Mouse (Mus musculus) intestine, embryonic 14.5 days (tissue): ENCODE data around the gene Slc22a5. TPM values are rescaled to one million over a fixed set of nuclear protein-coding genes. Genes with fewer than 3 reads are reported as not detected.
"Not testable (repeated sequence)": the region's sequence is repeated elsewhere in the genome, so short reads cannot be mapped to it uniquely, and the experiment has no call there.

ENCODE experiments used
- ATAC-seq: fragments of 200-750 bp; cut with Nextera tagmentation; replicated peaks from 2 replicates; pipeline ENCODE4 v1.8.0; 2017; ENCODE audit warnings: low read depth, moderate number of reproducible peaks, moderate TSS enrichment, moderate library complexity; ENCODE audit not compliant: low FRiP score, low TSS enrichment
- DNase-seq: peaks from one replicate; pipeline ENCODE4 v3.0.0-alpha.2; 2018; ENCODE audit warnings: low spot score
- H3K27ac ChIP-seq: fragments of 300-500 bp; sonication (generic); 2 replicates; pipeline ENCODE4 v1.5.1; 2014; ENCODE audit warnings: low read depth, mild to moderate bottlenecking, control low read depth
- H3K27me3 ChIP-seq: fragments of 300-500 bp; sonication (generic); replicated peaks from 2 replicates; pipeline ENCODE4 v1.6.1; 2014; ENCODE audit warnings: low read length, control low read depth; ENCODE audit not compliant: control insufficient read depth, insufficient read depth
- H3K36me3 ChIP-seq: fragments of 300-500 bp; sonication (generic); 2 replicates; pipeline ENCODE4 v1.6.1; 2014; ENCODE audit warnings: low read length, control low read depth; ENCODE audit not compliant: control insufficient read depth, insufficient read depth
- H3K4me1 ChIP-seq: fragments of 300-500 bp; sonication (generic); replicated peaks from 2 replicates; pipeline ENCODE4 v1.6.1; 2014; ENCODE audit warnings: low read length, control low read depth, mixed read lengths; ENCODE audit not compliant: control insufficient read depth, insufficient read depth
- H3K4me2 ChIP-seq: fragments of 300-500 bp; sonication (generic); 2 replicates; pipeline ENCODE4 v1.6.1; 2014; ENCODE audit warnings: low read length
- H3K4me3 ChIP-seq: fragments of 300-500 bp; sonication (generic); 2 replicates; pipeline ENCODE4 v1.5.1; 2014; ENCODE audit warnings: low read depth, low read length, control low read depth, mixed read lengths
- H3K9ac ChIP-seq: fragments of 300-500 bp; sonication (generic); 2 replicates; pipeline ENCODE4 v1.6.1; 2014; ENCODE audit warnings: mild to moderate bottlenecking, low read length
- H3K9me3 ChIP-seq: fragments of 300-500 bp; sonication (generic); 2 replicates; pipeline ENCODE4 v1.6.1; 2016; ENCODE audit warnings: low read length, control low read depth; ENCODE audit not compliant: control insufficient read depth
- WGBS: fragments of 180-500 bp; shearing (Covaris S2); extraction: QIAGEN DNeasy Blood & Tissue Kit; methylation state at CpG from one replicate; pipeline ENCODE4 v1.1.7; 2014; 5-methylcytosine and 5-hydroxymethylcytosine counted together
- polyA plus RNA-seq: library from polyadenylated mRNA; unstranded; fragments of >200 nt; fragmentation: Nextera tagmentation; extraction: Ambion mirVana; gene quantifications from 2 replicates; pipeline ENCODE4 v1.2.1, GENCODE M21; 2014

Gene Slc22a5
- polyA plus RNA-seq, 1 experiment from 2014 or later = 9.4 TPM

- no peaks in the 10 kb centered on the region for H3K27me3 ChIP-seq
- DNase-seq = no peak
- H3K27ac ChIP-seq = no peak overlapping the region
- H3K4me3 ChIP-seq = no peak overlapping the region
- no peaks in the 10 kb centered on the region for H3K9me3 ChIP-seq
- no peak for ATAC-seq
- H3K4me1 ChIP-seq = peaks cover 26% of the 10 kb centered on the region
- H3K9ac ChIP-seq = no peak overlapping the region
- 59% methylated on average over 9 of the region's 9 CpGs for WGBS
- H3K4me2 ChIP-seq = no peak overlapping the region
- H3K36me3 ChIP-seq = no peaks in the 10 kb centered on the region
Observed at GRCm38 (mm10) chr11:53892716-53893416, 1.4 kb upstream of the Slc22a5 start.

GRCm38 (mm10) chr11:53890906-53891504 lies 455 bp downstream of the Slc22a5 start:
- peak overlapping the region; percentile 52 for H3K9ac ChIP-seq
- 2% methylated on average over 33 of the region's 33 CpGs for WGBS
- peak overlapping the region; percentile 60 for H3K4me3 ChIP-seq
- H3K27me3 ChIP-seq = no peaks in the 10 kb centered on the region
- no peaks in the 10 kb centered on the region for H3K9me3 ChIP-seq
- peaks cover 26% of the 10 kb centered on the region for H3K4me1 ChIP-seq
- H3K27ac ChIP-seq = peak overlapping the region; percentile 54
- no peak for DNase-seq
- peak overlapping the region; percentile 94 for H3K4me2 ChIP-seq
- no peaks in the 10 kb centered on the region for H3K36me3 ChIP-seq
- peak; percentile 37 for ATAC-seq

- Histone ChIP-seq H3K4me3 (no peak overlapping the region), H3K4me2 (peak overlapping the region; percentile 94), H3K36me3 (no peaks in the 10 kb centered on the region), H3K27me3 (no peaks in the 10 kb centered on the region), H3K9me3 (no peaks in the 10 kb centered on the region), H3K4me1 (peaks cover 26% of the 10 kb centered on the region), H3K9ac (no peak overlapping the region), H3K27ac (no peak overlapping the region)
- DNase-seq = no peak
- ATAC-seq = no peak
- WGBS = 87% methylated on average over 2 of the region's 2 CpGs
Observed at GRCm38 (mm10) chr11:53890225-53890624, 1.2 kb downstream of the Slc22a5 start.

- peaks cover 26% of the 10 kb centered on the region for H3K4me1 ChIP-seq
- no peaks in the 10 kb centered on the region for H3K9me3 ChIP-seq
- H3K4me2 ChIP-seq = peak overlapping the region; percentile 14
- DNase-seq = no peak
- ATAC-seq = no peak
- H3K36me3 ChIP-seq = no peaks in the 10 kb centered on the region; the same call in 1 of the 2 replicates
- 23% methylated on average over 4 of the region's 4 CpGs for WGBS
- no peak overlapping the region for H3K9ac ChIP-seq
- H3K4me3 ChIP-seq = no peak overlapping the region
- H3K27ac ChIP-seq = no peak overlapping the region
- no peaks in the 10 kb centered on the region for H3K27me3 ChIP-seq
Observed at GRCm38 (mm10) chr11:53889091-53889645, 2.3 kb downstream of the Slc22a5 start.

GRCm38 (mm10) chr11:53888242-53888641 lies 3.2 kb downstream of the Slc22a5 start:
- Histone ChIP-seq H3K9ac (no peak overlapping the region), H3K27ac (no peak overlapping the region), H3K4me3 (no peak overlapping the region), H3K4me1 (peaks cover 26% of the 10 kb centered on the region), H3K36me3 (no peaks in the 10 kb centered on the region; the same call in 1 of the 2 replicates), H3K9me3 (no peaks in the 10 kb centered on the region), H3K4me2 (no peak overlapping the region), H3K27me3 (no peaks in the 10 kb centered on the region)
- ATAC-seq (no peak), DNase-seq (no peak)
- WGBS = 56% methylated on average over 4 of the region's 4 CpGs

GRCm38 (mm10) chr11:53883287-53883686 lies 8.2 kb downstream of the Slc22a5 start:
- Histone ChIP-seq H3K36me3 (no peaks in the 10 kb centered on the region; the same call in 1 of the 2 replicates), H3K4me2 (no peak overlapping the region), H3K4me1 (peaks cover 3% of the 10 kb centered on the region), H3K9ac (no peak overlapping the region), H3K27ac (no peak overlapping the region), H3K9me3 (no peaks in the 10 kb centered on the region), H3K4me3 (no peak overlapping the region), H3K27me3 (no peaks in the 10 kb centered on the region)
- ATAC-seq (no peak), DNase-seq (no peak)
- 85% methylated on average over 2 of the region's 2 CpGs for WGBS

GRCm38 (mm10) chr11:53878096-53878495 lies 13.4 kb downstream of the Slc22a5 start:
- H3K4me2 ChIP-seq, H3K4me1 ChIP-seq, H3K36me3 ChIP-seq, H3K27me3 ChIP-seq, ATAC-seq, H3K9me3 ChIP-seq, H3K9ac ChIP-seq, H3K4me3 ChIP-seq, H3K27ac ChIP-seq, DNase-seq: not testable (repeated sequence)
- 85% methylated on average over 5 of the region's 5 CpGs for WGBS

- 87% methylated on average over 4 of the region's 4 CpGs for WGBS
- no peak overlapping the region for H3K4me2 ChIP-seq
- no peak for DNase-seq
- no peak overlapping the region for H3K4me3 ChIP-seq
- no peak overlapping the region for H3K9ac ChIP-seq
- H3K27me3 ChIP-seq = no peaks in the 10 kb centered on the region
- no peak for ATAC-seq
- no peak overlapping the region for H3K27ac ChIP-seq
- H3K9me3 ChIP-seq = no peaks in the 10 kb centered on the region
- peaks cover 6% of the 10 kb centered on the region; the same call in 1 of the 2 replicates for H3K36me3 ChIP-seq
- H3K4me1 ChIP-seq = no peaks in the 10 kb centered on the region
Observed at GRCm38 (mm10) chr11:53876488-53876887, 15.0 kb downstream of the Slc22a5 start.
